Mouse (Mus musculus) hindbrain, embryonic 14.5 days (tissue): Measurements from ENCODE around the gene Prkce. TPM values are rescaled to one million over a fixed set of nuclear protein-coding genes. Genes with fewer than 3 reads are reported as not detected.

Experiments
- ATAC-seq: fragments of 200-750 bp; cut with Nextera tagmentation; 2 replicates; pipeline ENCODE4 v1.8.0; 2017; ENCODE audit warnings: moderate number of reproducible peaks, mild to moderate bottlenecking, moderate TSS enrichment, moderate library complexity; ENCODE audit not compliant: low FRiP score
- DNase-seq: peaks from one replicate; pipeline ENCODE4 v3.0.0-alpha.2; 2015; ENCODE audit warnings: low spot score
- H3K27ac ChIP-seq: fragments of 300-500 bp; sonication (generic); 2 replicates; pipeline ENCODE4 v1.5.1; 2014; ENCODE audit warnings: mild to moderate bottlenecking, moderate library complexity
- H3K27me3 ChIP-seq: fragments of 300-500 bp; sonication (generic); 2 replicates; pipeline ENCODE4 v1.6.1; 2014; ENCODE audit warnings: mild to moderate bottlenecking, low read length, mixed read lengths; ENCODE audit not compliant: control insufficient read depth, insufficient read depth
- H3K36me3 ChIP-seq: fragments of 300-500 bp; sonication (generic); replicated peaks from 2 replicates; pipeline ENCODE4 v1.6.1; 2014; ENCODE audit not compliant: control insufficient read depth, insufficient read depth
- H3K4me1 ChIP-seq: fragments of 300-500 bp; sonication (generic); replicated peaks from 2 replicates; pipeline ENCODE4 v1.6.1; 2014; ENCODE audit warnings: antibody characterized with exemption, low read length, mixed read lengths; ENCODE audit not compliant: control insufficient read depth, insufficient read depth
- H3K4me2 ChIP-seq: fragments of 300-500 bp; sonication (generic); replicated peaks from 2 replicates; pipeline ENCODE4 v1.6.1; 2014; ENCODE audit warnings: mild to moderate bottlenecking, moderate library complexity
- H3K4me3 ChIP-seq: fragments of 300-500 bp; sonication (generic); replicated peaks from 2 replicates; pipeline ENCODE4 v1.5.1; 2014; ENCODE audit warnings: mild to moderate bottlenecking, low read length
- H3K9ac ChIP-seq: fragments of 300-500 bp; sonication (generic); 2 replicates; pipeline ENCODE4 v1.6.1; 2014
- H3K9me3 ChIP-seq: fragments of 300-500 bp; sonication (generic); 2 replicates; pipeline ENCODE4 v1.6.1; 2016; ENCODE audit warnings: low read length; ENCODE audit not compliant: control insufficient read depth
- WGBS: fragments of 180-500 bp; shearing (Covaris S2); extraction: QIAGEN DNeasy Blood & Tissue Kit; methylation state at CpG from one replicate; pipeline ENCODE4 v1.1.7; 2014; 5-methylcytosine and 5-hydroxymethylcytosine counted together
- polyA plus RNA-seq: library from polyadenylated mRNA; unstranded; fragments of >200 nt; fragmentation: Nextera tagmentation; extraction: Ambion mirVana; gene quantifications from 2 replicates; pipeline ENCODE4 v1.2.1, GENCODE M21; 2014

Gene Prkce
- polyA plus RNA-seq, 1 experiment from 2014 or later = 38.7 TPM

GRCm38 (mm10) chr17:86244397-86244796 is 76.8 kb downstream of the Prkce start:
- Histone ChIP-seq H3K9ac (no peak overlapping the region), H3K4me3 (no peak overlapping the region), H3K4me2 (no peak overlapping the region), H3K27ac (no peak overlapping the region), H3K9me3 (no peaks in the 10 kb centered on the region), H3K36me3 (no peaks in the 10 kb centered on the region), H3K4me1 (no peaks in the 10 kb centered on the region), H3K27me3 (no peaks in the 10 kb centered on the region)
- 94% methylated on average over 5 of the region's 5 CpGs for WGBS
- no peak for DNase-seq
- ATAC-seq = no peak

DNA sequence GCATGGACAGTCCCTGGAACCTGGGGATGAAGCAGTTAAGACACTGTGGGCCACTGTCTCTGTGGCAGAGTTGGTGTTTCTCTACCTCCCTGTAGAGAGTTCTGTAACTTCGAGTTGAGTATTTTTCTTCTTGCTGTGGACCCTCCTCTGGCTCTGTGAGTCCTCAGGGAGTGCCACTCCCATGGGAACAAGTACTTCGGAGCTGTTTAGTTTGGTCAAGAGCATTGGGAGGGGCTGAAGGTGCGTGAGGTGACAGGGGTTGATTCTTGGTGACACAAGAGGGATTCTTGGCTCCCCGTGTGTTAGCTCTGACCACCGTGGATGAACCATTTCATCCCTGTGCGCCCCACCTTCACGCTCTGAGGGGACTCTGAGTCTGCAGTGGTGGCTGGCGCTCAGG is 81.2 kb downstream of the Prkce start:
- Histone ChIP-seq H3K4me1 (peaks cover 6% of the 10 kb centered on the region; the same call in 1 of the 2 replicates), H3K27ac (no peak overlapping the region), H3K9me3 (no peaks in the 10 kb centered on the region), H3K9ac (no peak overlapping the region), H3K27me3 (no peaks in the 10 kb centered on the region), H3K36me3 (no peaks in the 10 kb centered on the region), H3K4me3 (no peak overlapping the region), H3K4me2 (no peak overlapping the region)
- DNase-seq (no peak), ATAC-seq (no peak)
- 85% methylated on average over 8 of the region's 8 CpGs for WGBS

GRCm38 (mm10) chr17:86249499-86250405 is 82.2 kb downstream of the Prkce start:
- no peak for DNase-seq
- no peaks in the 10 kb centered on the region for H3K27me3 ChIP-seq
- peak overlapping the region; percentile 64 for H3K27ac ChIP-seq
- ATAC-seq = no peak
- no peak overlapping the region for H3K9ac ChIP-seq
- H3K9me3 ChIP-seq = no peaks in the 10 kb centered on the region
- H3K4me2 ChIP-seq = no peak overlapping the region
- H3K4me3 ChIP-seq = no peak overlapping the region
- H3K36me3 ChIP-seq = no peaks in the 10 kb centered on the region
- 75% methylated on average over 21 of the region's 21 CpGs for WGBS
- H3K4me1 ChIP-seq = peaks cover 6% of the 10 kb centered on the region; the same call in 1 of the 2 replicates

- H3K4me3 ChIP-seq = no peak overlapping the region
- WGBS = 73% methylated on average over 7 of the region's 7 CpGs
- H3K27me3 ChIP-seq = no peaks in the 10 kb centered on the region
- peak overlapping the region; percentile 64 for H3K27ac ChIP-seq
- H3K4me2 ChIP-seq = no peak overlapping the region
- H3K9me3 ChIP-seq = no peaks in the 10 kb centered on the region
- H3K36me3 ChIP-seq = no peaks in the 10 kb centered on the region
- peaks cover 6% of the 10 kb centered on the region; the same call in 1 of the 2 replicates for H3K4me1 ChIP-seq
- ATAC-seq (no peak), DNase-seq (no peak)
- no peak overlapping the region for H3K9ac ChIP-seq
These were observed 82.9 kb downstream of the Prkce start for GRCm38 (mm10) chr17:86250406-86250905.

GRCm38 (mm10) chr17:86253884-86254283 is 86.3 kb downstream of the Prkce start:
- ATAC-seq (no peak), DNase-seq (no peak)
- Histone ChIP-seq H3K27me3 (no peaks in the 10 kb centered on the region), H3K4me1 (peaks cover 6% of the 10 kb centered on the region; the same call in 1 of the 2 replicates), H3K36me3 (no peaks in the 10 kb centered on the region), H3K27ac (peak overlapping the region; percentile 21; the same call in 1 of the 2 replicates), H3K4me3 (no peak overlapping the region), H3K9ac (no peak overlapping the region), H3K9me3 (no peaks in the 10 kb centered on the region), H3K4me2 (no peak overlapping the region)
- 73% methylated on average over 9 of the region's 9 CpGs for WGBS

DNA sequence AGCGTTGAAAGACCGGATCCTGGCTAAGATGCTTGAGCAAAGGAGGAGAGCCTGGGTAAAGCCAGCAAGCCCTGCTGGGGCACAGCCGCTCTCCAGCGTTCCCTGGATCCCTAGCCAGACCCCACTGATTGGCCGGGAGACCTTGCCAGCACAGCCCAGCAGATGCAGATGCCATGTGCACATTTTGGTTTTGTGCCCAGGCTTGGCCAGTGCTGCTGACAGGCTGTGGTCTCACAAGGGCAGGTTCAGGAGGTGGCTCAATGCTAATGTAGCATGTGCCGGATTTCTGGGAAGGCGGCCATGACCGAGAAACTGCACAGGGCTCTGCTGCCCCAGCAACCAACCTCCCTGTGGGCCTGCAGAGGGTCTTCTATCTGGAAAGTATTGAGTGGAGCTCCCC is 86.7 kb downstream of the Prkce start:
- ATAC-seq = peak; percentile 88
- H3K4me3 ChIP-seq = no peak overlapping the region
- H3K4me1 ChIP-seq = peaks cover 6% of the 10 kb centered on the region; the same call in 1 of the 2 replicates
- DNase-seq = peak; percentile 76
- H3K9ac ChIP-seq = no peak overlapping the region
- H3K36me3 ChIP-seq = no peaks in the 10 kb centered on the region
- WGBS = 77% methylated on average over 8 of the region's 8 CpGs
- peak overlapping the region; percentile 21; the same call in 1 of the 2 replicates for H3K27ac ChIP-seq
- H3K4me2 ChIP-seq = no peak overlapping the region
- no peaks in the 10 kb centered on the region for H3K9me3 ChIP-seq
- no peaks in the 10 kb centered on the region for H3K27me3 ChIP-seq

DNA sequence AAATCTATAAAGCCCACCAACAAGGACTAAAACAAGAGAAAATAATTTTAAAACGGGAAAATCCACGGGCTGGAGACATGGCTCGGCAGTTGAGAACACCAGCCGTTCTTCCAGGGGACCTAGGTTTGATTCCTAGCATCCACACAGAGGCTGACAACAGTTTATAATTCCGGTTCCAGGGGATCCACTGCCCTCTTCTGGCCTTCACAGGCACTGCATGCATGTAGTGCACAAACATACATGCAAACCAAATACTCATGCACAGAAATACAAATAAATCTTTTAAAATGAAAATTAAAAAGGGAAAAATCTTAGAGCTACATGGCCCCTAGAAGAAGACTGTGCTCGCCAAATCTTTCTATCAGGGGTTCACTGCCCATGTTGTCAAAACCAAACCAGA is 87.4 kb downstream of the Prkce start:
- WGBS = 96% methylated on average over 6 of the region's 6 CpGs
- Histone ChIP-seq H3K4me2 (no peak overlapping the region), H3K4me3 (no peak overlapping the region), H3K27ac (no peak overlapping the region), H3K9me3 (no peaks in the 10 kb centered on the region), H3K4me1 (peaks cover 7% of the 10 kb centered on the region; the same call in 1 of the 2 replicates), H3K27me3 (no peaks in the 10 kb centered on the region), H3K9ac (no peak overlapping the region), H3K36me3 (no peaks in the 10 kb centered on the region)
- no peak for DNase-seq
- ATAC-seq = no peak

GRCm38 (mm10) chr17:86256730-86257131 is 89.1 kb downstream of the Prkce start:
- no peaks in the 10 kb centered on the region for H3K9me3 ChIP-seq
- WGBS = 87% methylated on average over 10 of the region's 10 CpGs
- no peaks in the 10 kb centered on the region for H3K27me3 ChIP-seq
- H3K9ac ChIP-seq = no peak overlapping the region
- ATAC-seq (no peak), DNase-seq (no peak)
- H3K4me2 ChIP-seq = no peak overlapping the region
- H3K4me1 ChIP-seq = peaks cover 21% of the 10 kb centered on the region
- no peak overlapping the region for H3K27ac ChIP-seq
- H3K36me3 ChIP-seq = no peaks in the 10 kb centered on the region
- no peak overlapping the region for H3K4me3 ChIP-seq

DNA sequence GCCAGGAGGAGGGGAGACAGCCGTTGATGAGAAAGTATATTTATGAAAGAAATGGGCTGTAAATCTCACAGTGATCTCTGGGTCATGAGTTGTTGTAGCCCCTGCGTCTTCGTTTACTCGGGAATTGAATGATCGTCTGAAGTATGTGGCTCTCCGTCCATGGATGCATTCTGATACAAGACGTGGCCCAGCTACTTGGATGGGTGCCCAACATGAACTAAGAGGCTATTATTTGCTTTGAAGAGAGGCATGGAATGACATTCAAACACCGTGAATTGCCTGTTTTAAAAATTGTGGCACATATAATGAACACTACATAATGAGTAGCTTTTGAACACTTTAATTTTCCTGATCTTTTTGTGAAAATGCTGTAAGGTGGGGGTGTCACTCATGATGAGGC is 93.5 kb downstream of the Prkce start:
- ATAC-seq (no peak), DNase-seq (peak; percentile 63)
- Histone ChIP-seq H3K27me3 (no peaks in the 10 kb centered on the region), H3K4me3 (no peak overlapping the region), H3K9ac (no peak overlapping the region), H3K27ac (peak overlapping the region; percentile 20; the same call in 1 of the 2 replicates), H3K4me1 (peaks cover 20% of the 10 kb centered on the region), H3K9me3 (no peaks in the 10 kb centered on the region), H3K4me2 (no peak overlapping the region), H3K36me3 (no peaks in the 10 kb centered on the region)
- 47% methylated on average over 8 of the region's 8 CpGs for WGBS
